10 mouse cellular contexts compared by ENCODE assay signal in the genomic region with DNA sequence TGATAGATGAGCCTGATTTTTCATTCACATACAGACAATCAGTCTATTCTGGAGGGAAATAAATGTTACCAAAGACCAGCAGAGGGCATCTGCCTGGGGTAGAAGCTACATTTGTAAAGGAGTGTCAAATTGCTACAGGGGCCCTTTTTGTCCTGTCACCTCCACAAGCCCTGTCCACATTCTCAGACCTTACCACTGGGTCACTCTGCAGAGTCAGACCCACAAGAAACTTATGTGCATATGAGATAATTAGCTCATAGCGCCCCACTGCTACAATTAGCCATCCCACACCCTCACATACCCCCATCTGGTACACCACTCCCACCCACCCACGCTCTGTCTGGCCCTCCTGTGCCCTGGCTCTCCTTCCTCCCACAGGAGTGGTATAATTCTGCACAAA.
A peak's percentile ranks its signal among the peaks of the same experiment; 100 is the strongest.
DNase-seq lines count a peak whose midpoint lies in the region; ATAC-seq and TF ChIP-seq lines count a peak whose summit lies in the region.
"Had no signal": no experiment of that assay in that cellular context is flagged by ENCODE, and none has a peak within 500 bp of the region (broad histone marks: within the 10 kb centered on the region; RNA-seq: fewer than 3 reads in every experiment).

No protein-coding gene starts in this region.

- H3K4me2 ChIP-seq in neural tube, embryonic 12.5 days (replicated peaks) = peak overlapping the region; percentile 98
- no peak overlapping the region for H3K4me2 ChIP-seq in lung, postnatal 0 days (replicated peaks; ENCODE audit: low read depth, low read length)

- 0 out of 2 replicates have a peak, but pooled peaks cover 6% of the 10 kb centered on the region for H3K27me3 ChIP-seq in neural tube, embryonic 12.5 days (replicated peaks)
- peaks cover 20% of the 10 kb centered on the region for H3K27me3 ChIP-seq in lung, postnatal 0 days (replicated peaks; ENCODE audit: insufficient read depth, low read length)

- H3K9me3 ChIP-seq in neural tube, embryonic 12.5 days = no peaks in the 10 kb centered on the region
- H3K9me3 ChIP-seq in lung, postnatal 0 days (ENCODE audit: low read length) = no peaks in the 10 kb centered on the region
- H3K9me3 ChIP-seq: heart, embryonic 10.5 days had no signal

- peaks cover 14% of the 10 kb centered on the region; the same call in 1 of the 2 replicates for H3K4me1 ChIP-seq in neural tube, embryonic 12.5 days
- no peaks in the 10 kb centered on the region for H3K4me1 ChIP-seq in lung, postnatal 0 days (ENCODE audit: insufficient read depth, low read depth, low read length)

- no peak overlapping the region for H3K9ac ChIP-seq in neural tube, embryonic 12.5 days
- no peak overlapping the region for H3K9ac ChIP-seq in lung, postnatal 0 days (replicated peaks; ENCODE audit: low read depth)

- no peak for ATAC-seq in neural tube, embryonic 12.5 days (ENCODE audit: low FRiP score, low read depth)
- no peak for ATAC-seq in lung, postnatal 0 days

- TF ChIP-seq EP300 in lung, postnatal 0 days (IDR thresholded peaks at IDR 0.05) = no peak

- H3K4me3 ChIP-seq in neural tube, embryonic 12.5 days = peak overlapping the region; percentile 64; the same call in 1 of the 2 replicates
- peak overlapping the region; percentile 42 for H3K4me3 ChIP-seq in layer of hippocampus, adult 2 months
- no peak overlapping the region for H3K4me3 ChIP-seq in lung, postnatal 0 days (ENCODE audit: low read depth, low read length)
- H3K4me3 ChIP-seq: heart, embryonic 10.5 days had no signal

- 57% methylated on average over 2 of the region's 2 CpGs for WGBS in neural tube, embryonic 12.5 days
- 63% methylated on average over 2 of the region's 2 CpGs for WGBS in lung, postnatal 0 days

- no peaks in the 10 kb centered on the region for H3K36me3 ChIP-seq in neural tube, embryonic 12.5 days
- H3K36me3 ChIP-seq in lung, postnatal 0 days (ENCODE audit: insufficient read depth, low read length) = no peaks in the 10 kb centered on the region
- H3K36me3 ChIP-seq: heart, embryonic 10.5 days had no signal

- DNase-seq in neural tube, embryonic 10.5 days (ENCODE audit: extremely low spot score, low spot score) = no peak
- peak; percentile 57 to 59 for DNase-seq in cerebellum, postnatal 25 days
- DNase-seq in layer of hippocampus, adult 2 months (ENCODE audit: low spot score in 2 of 2) = peak; percentile 53 to 56
- peak; percentile 11 to 42 for DNase-seq in right cerebral cortex, postnatal 36 days (ENCODE audit: low spot score in 2 of 2)
- no peak for DNase-seq in urinary bladder, postnatal 14 days (ENCODE audit: low spot score)
- DNase-seq in urinary bladder, postnatal 36 days (ENCODE audit: low spot score in 2 of 2) = no peak
- no peak for DNase-seq in lung, postnatal 0 days (ENCODE audit: low spot score)

- no peak overlapping the region for H3K27ac ChIP-seq in neural tube, embryonic 12.5 days
- peak overlapping the region; percentile 90 for H3K27ac ChIP-seq in layer of hippocampus, adult 2 months
- H3K27ac ChIP-seq in lung, postnatal 0 days (ENCODE audit: low read length) = no peak overlapping the region
- H3K27ac ChIP-seq: heart, embryonic 10.5 days; macrophage had no signal

- peak; percentile 79 for TF ChIP-seq CTCF in layer of hippocampus, adult 2 months (conservative IDR thresholded peaks at IDR 0.05)
- TF ChIP-seq CTCF in lung, postnatal 0 days (IDR thresholded peaks at IDR 0.05) = no peak

Comparison
In these comparisons a context has a peak if more than half of its experiments do, and no peak if none do; other contexts are left out.
1. DNase-seq: peak in cerebellum, postnatal 25 days (2 of 2), layer of hippocampus, adult 2 months (2 of 2) and right cerebral cortex, postnatal 36 days (2 of 2); none in neural tube, embryonic 10.5 days (single experiment), urinary bladder, postnatal 14 days (single experiment), urinary bladder, postnatal 36 days (0 of 2) and lung, postnatal 0 days (single experiment).